Mouse (Mus musculus): ENCODE results near the gene Iqgap2. TPM values are rescaled to one million over a fixed set of nuclear protein-coding genes. Genes with fewer than 3 reads are reported as not detected.

Iqgap2 gene
- 43.3 and 48.2 TPM in 2 replicates for polyA plus RNA-seq (2012; ENCODE audit: insufficient read depth, insufficient read length, missing spikeins)

GRCm38 (mm10) chr13:95891491-95891925 lies at the start of gene Iqgap2:
TSS of gene Iqgap2 (minus strand) at chr13:95891922.
- H3K4me1 ChIP-seq (ENCODE audit: control insufficient read depth, insufficient read depth, low read length), result peaks cover 29% of the 10 kb centered on the region
- no peak for TF ChIP-seq POLR2A (IDR thresholded peaks at IDR 0.05; ENCODE audit: borderline replicate concordance, low read depth, low read length)
- TF ChIP-seq CTCF (IDR thresholded peaks at IDR 0.05; ENCODE audit: low read depth, low read length), result no peak
- H3K27ac ChIP-seq (ENCODE audit: insufficient read depth, low read depth, low read length), result peak within 1 kb of the TSS; percentile 47
- peak within 1 kb of the TSS; percentile 73 for H3K4me3 ChIP-seq (ENCODE audit: insufficient read depth, low read length)

GRCm38 (mm10) chr13:95940811-95941210 lies 49.1 kb upstream of the Iqgap2 start:
- Histone ChIP-seq H3K4me3 (ENCODE audit: insufficient read depth, low read length) (no peak overlapping the region), H3K4me1 (ENCODE audit: control insufficient read depth, insufficient read depth, low read length) (peaks cover 17% of the 10 kb centered on the region), H3K27ac (ENCODE audit: insufficient read depth, low read depth, low read length) (no peak overlapping the region)
- no peak for TF ChIP-seq POLR2A (IDR thresholded peaks at IDR 0.05; ENCODE audit: borderline replicate concordance, low read depth, low read length)
- TF ChIP-seq CTCF (IDR thresholded peaks at IDR 0.05; ENCODE audit: low read depth, low read length), result no peak

- TF ChIP-seq POLR2A (IDR thresholded peaks at IDR 0.05; ENCODE audit: borderline replicate concordance, low read depth, low read length) (no peak), CTCF (IDR thresholded peaks at IDR 0.05; ENCODE audit: low read depth, low read length) (no peak)
- Histone ChIP-seq H3K27ac (ENCODE audit: insufficient read depth, low read depth, low read length) (no peak overlapping the region), H3K4me1 (ENCODE audit: control insufficient read depth, insufficient read depth, low read length) (peaks cover 4% of the 10 kb centered on the region; the same call in 1 of the 2 replicates), H3K4me3 (ENCODE audit: insufficient read depth, low read length) (no peak overlapping the region)
Observed at GRCm38 (mm10) chr13:95924201-95924621, 32.5 kb upstream of the Iqgap2 start.

- H3K4me1 ChIP-seq (ENCODE audit: control insufficient read depth, insufficient read depth, low read length), result peaks cover 4% of the 10 kb centered on the region; the same call in 1 of the 2 replicates
- TF ChIP-seq CTCF (IDR thresholded peaks at IDR 0.05; ENCODE audit: low read depth, low read length) (no peak), POLR2A (IDR thresholded peaks at IDR 0.05; ENCODE audit: borderline replicate concordance, low read depth, low read length) (no peak)
- H3K27ac ChIP-seq (ENCODE audit: insufficient read depth, low read depth, low read length), result no peak overlapping the region
- no peak overlapping the region for H3K4me3 ChIP-seq (ENCODE audit: insufficient read depth, low read length)
Observed at GRCm38 (mm10) chr13:95922626-95923025, 30.9 kb upstream of the Iqgap2 start.

DNA sequence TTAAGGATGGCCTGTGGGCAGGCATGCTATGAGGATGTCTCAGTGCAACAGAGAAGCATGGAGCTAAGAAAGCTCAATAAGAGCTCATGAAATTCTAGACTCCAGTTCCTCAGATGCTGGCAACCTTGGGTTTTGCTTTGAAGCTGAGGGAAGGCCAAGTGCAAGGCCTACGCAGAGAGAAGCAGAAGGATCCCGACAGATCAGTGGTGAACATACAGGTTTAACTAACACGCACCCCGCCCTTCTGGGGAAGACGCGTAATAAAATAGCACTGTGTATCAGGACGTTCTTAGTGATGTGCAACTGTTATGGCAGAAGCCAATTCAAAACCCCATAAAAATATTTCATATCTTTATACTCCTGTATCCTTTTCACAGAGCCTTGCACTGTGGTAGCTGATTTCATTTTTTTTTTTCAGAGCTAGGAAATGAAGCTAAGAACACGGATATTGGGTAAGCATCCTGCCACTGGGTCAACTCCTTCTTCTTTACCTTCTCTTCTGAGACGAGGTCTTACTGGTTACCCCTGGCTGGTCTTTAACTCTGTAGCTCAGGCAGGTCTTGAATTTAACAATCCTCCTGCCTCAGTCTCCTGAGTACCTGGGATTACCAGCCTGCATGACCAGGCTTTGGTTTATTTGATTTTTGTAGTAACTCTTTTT lies 27.0 kb upstream of the Iqgap2 start:
- no peak overlapping the region for H3K27ac ChIP-seq (ENCODE audit: insufficient read depth, low read depth, low read length)

GRCm38 (mm10) chr13:95913046-95913406 lies 21.3 kb upstream of the Iqgap2 start:
- H3K4me3 ChIP-seq (ENCODE audit: insufficient read depth, low read length), result no peak overlapping the region
- no peak for TF ChIP-seq CTCF (IDR thresholded peaks at IDR 0.05; ENCODE audit: low read depth, low read length)
- TF ChIP-seq POLR2A (IDR thresholded peaks at IDR 0.05; ENCODE audit: borderline replicate concordance, low read depth, low read length), result no peak
- H3K27ac ChIP-seq (ENCODE audit: insufficient read depth, low read depth, low read length), result no peak overlapping the region
- peaks cover 27% of the 10 kb centered on the region for H3K4me1 ChIP-seq (ENCODE audit: control insufficient read depth, insufficient read depth, low read length)

More for the DNA sequence above, 27.0 kb upstream of the Iqgap2 start:
- H3K4me3 ChIP-seq (ENCODE audit: insufficient read depth, low read length), result no peak overlapping the region
- no peaks in the 10 kb centered on the region for H3K4me1 ChIP-seq (ENCODE audit: control insufficient read depth, insufficient read depth, low read length)
- TF ChIP-seq POLR2A (IDR thresholded peaks at IDR 0.05; ENCODE audit: borderline replicate concordance, low read depth, low read length) (no peak), CTCF (IDR thresholded peaks at IDR 0.05; ENCODE audit: low read depth, low read length) (no peak)

GRCm38 (mm10) chr13:95912157-95913045 lies 20.7 kb upstream of the Iqgap2 start:
- TF ChIP-seq CTCF (IDR thresholded peaks at IDR 0.05; ENCODE audit: low read depth, low read length) (no peak), POLR2A (IDR thresholded peaks at IDR 0.05; ENCODE audit: borderline replicate concordance, low read depth, low read length) (no peak)
- Histone ChIP-seq H3K27ac (ENCODE audit: insufficient read depth, low read depth, low read length) (no peak overlapping the region), H3K4me3 (ENCODE audit: insufficient read depth, low read length) (no peak overlapping the region), H3K4me1 (ENCODE audit: control insufficient read depth, insufficient read depth, low read length) (peaks cover 27% of the 10 kb centered on the region)

GRCm38 (mm10) chr13:95910270-95910669 lies 18.5 kb upstream of the Iqgap2 start:
- TF ChIP-seq CTCF (IDR thresholded peaks at IDR 0.05; ENCODE audit: low read depth, low read length) (no peak), POLR2A (IDR thresholded peaks at IDR 0.05; ENCODE audit: borderline replicate concordance, low read depth, low read length) (no peak)
- no peak overlapping the region for H3K4me3 ChIP-seq (ENCODE audit: insufficient read depth, low read length)
- no peak overlapping the region for H3K27ac ChIP-seq (ENCODE audit: insufficient read depth, low read depth, low read length)
- peaks cover 27% of the 10 kb centered on the region for H3K4me1 ChIP-seq (ENCODE audit: control insufficient read depth, insufficient read depth, low read length)

DNA sequence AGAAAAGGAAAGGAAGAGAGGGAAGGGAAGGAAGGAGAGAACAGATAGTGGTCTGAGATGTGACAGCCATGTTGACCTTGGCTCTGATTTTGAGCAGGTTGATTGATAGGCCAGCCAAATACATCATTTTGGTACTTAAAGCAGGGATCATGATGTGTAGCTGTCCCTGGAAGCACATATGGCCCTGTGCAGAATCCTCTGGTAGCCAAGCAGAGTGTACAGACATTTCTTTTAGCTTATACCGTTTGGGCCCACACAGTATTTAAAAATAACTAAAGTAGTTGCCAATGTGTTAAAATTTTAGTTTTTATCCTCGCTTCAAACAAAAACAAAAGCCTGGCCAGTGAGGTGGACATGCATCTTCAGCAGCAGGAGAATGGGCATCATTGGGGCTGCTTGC lies 17.5 kb upstream of the Iqgap2 start:
- TF ChIP-seq CTCF (IDR thresholded peaks at IDR 0.05; ENCODE audit: low read depth, low read length) (no peak), POLR2A (IDR thresholded peaks at IDR 0.05; ENCODE audit: borderline replicate concordance, low read depth, low read length) (no peak)
- Histone ChIP-seq H3K4me3 (ENCODE audit: insufficient read depth, low read length) (no peak overlapping the region), H3K4me1 (ENCODE audit: control insufficient read depth, insufficient read depth, low read length) (peaks cover 27% of the 10 kb centered on the region), H3K27ac (ENCODE audit: insufficient read depth, low read depth, low read length) (no peak overlapping the region)

GRCm38 (mm10) chr13:95902696-95903095 lies 11.0 kb upstream of the Iqgap2 start:
- TF ChIP-seq CTCF (IDR thresholded peaks at IDR 0.05; ENCODE audit: low read depth, low read length) (no peak), POLR2A (IDR thresholded peaks at IDR 0.05; ENCODE audit: borderline replicate concordance, low read depth, low read length) (no peak)
- Histone ChIP-seq H3K4me1 (ENCODE audit: control insufficient read depth, insufficient read depth, low read length) (peaks cover 13% of the 10 kb centered on the region), H3K27ac (ENCODE audit: insufficient read depth, low read depth, low read length) (no peak overlapping the region), H3K4me3 (ENCODE audit: insufficient read depth, low read length) (no peak overlapping the region)
